Mouse (Mus musculus) urinary bladder, postnatal 14 days (tissue): ENCODE measurements at regions not wholly inside any gene's neighbourhood (a gene's known extent, or its start where the extent isn't known, plus 50 kb on each side); places are given as distances from the start of the nearest gene placed in this dataset.

ENCODE experiments used
- DNase-seq: peaks from one replicate; pipeline ENCODE4 v3.0.0; 2021; ENCODE audit warnings: low spot score

- no peak for DNase-seq
These were observed 685.4 kb upstream of the Robo1 start for GRCm38 (mm10) chr16:71622664-71623063.

- DNase-seq = no peak
These were observed 667.7 kb upstream of the Robo1 start for GRCm38 (mm10) chr16:71640361-71640760.

- no peak for DNase-seq
These were observed 664.9 kb upstream of the Robo1 start for GRCm38 (mm10) chr16:71643223-71643622.

- no peak for DNase-seq
These were observed 629.9 kb upstream of the Robo1 start for GRCm38 (mm10) chr16:71678075-71678701.

GRCm38 (mm10) chr16:71693464-71693863 is 614.6 kb upstream of the Robo1 start:
- no peak for DNase-seq

GRCm38 (mm10) chr16:71705846-71706245 is 602.3 kb upstream of the Robo1 start:
- no peak for DNase-seq

GRCm38 (mm10) chr16:71709684-71710083 is 598.4 kb upstream of the Robo1 start:
- DNase-seq = no peak

- DNase-seq = no peak
These were observed 596.2 kb upstream of the Robo1 start for GRCm38 (mm10) chr16:71711879-71712278.

GRCm38 (mm10) chr16:71717207-71717606 is 590.9 kb upstream of the Robo1 start:
- DNase-seq = no peak

- no peak for DNase-seq
These were observed 583.2 kb upstream of the Robo1 start for GRCm38 (mm10) chr16:71724898-71725297.

- no peak for DNase-seq
These were observed 570.2 kb upstream of the Robo1 start for GRCm38 (mm10) chr16:71737941-71738340.

GRCm38 (mm10) chr16:71739104-71739503 is 569.0 kb upstream of the Robo1 start:
- DNase-seq = no peak

GRCm38 (mm10) chr16:71780945-71781344 is 527.2 kb upstream of the Robo1 start:
- DNase-seq = no peak

GRCm38 (mm10) chr16:71812840-71813239 is 495.3 kb upstream of the Robo1 start:
- DNase-seq = no peak

- DNase-seq = no peak
These were observed 472.8 kb upstream of the Robo1 start for GRCm38 (mm10) chr16:71835325-71835724.

- no peak for DNase-seq
These were observed 458.0 kb upstream of the Robo1 start for GRCm38 (mm10) chr16:71850097-71850496.

- DNase-seq = no peak
These were observed 456.4 kb upstream of the Robo1 start for GRCm38 (mm10) chr16:71851590-71852190.

- DNase-seq = no peak
These were observed 450.2 kb upstream of the Robo1 start for GRCm38 (mm10) chr16:71857877-71858276.

GRCm38 (mm10) chr16:71860205-71860604 is 447.9 kb upstream of the Robo1 start:
- DNase-seq = no peak

- DNase-seq = no peak
These were observed 422.4 kb upstream of the Robo1 start for GRCm38 (mm10) chr16:71885701-71886100.

- DNase-seq = no peak
These were observed 418.4 kb upstream of the Robo1 start for GRCm38 (mm10) chr16:71889679-71890078.

- no peak for DNase-seq
These were observed 385.0 kb upstream of the Robo1 start for GRCm38 (mm10) chr16:71923111-71923510.

GRCm38 (mm10) chr16:71944165-71944564 is 363.9 kb upstream of the Robo1 start:
- DNase-seq = no peak

GRCm38 (mm10) chr16:71944846-71945245 is 363.3 kb upstream of the Robo1 start:
- DNase-seq = no peak
